Mouse (Mus musculus) CH12.LX (cell line): ENCODE results near the gene Skida1.

Experiments used
- CHD2 ChIP-seq: IDR thresholded peaks from 2 replicates; pipeline ENCODE4 v1.6.1; 2011; ENCODE audit warnings: low read length, improper control_type of control experiment
- CTCF ChIP-seq, 2 experiments: IDR thresholded peaks in 1 of 2; conservative IDR thresholded peaks in 1 of 2; 2 replicates each; pipeline ENCODE4 v1.5.1; 2011 to 2012; ENCODE audit warnings: low read depth in 2 of 2, low read length in 2 of 2, improper control_type of control experiment in 1 of 2, inconsistent platforms in 1 of 2, mild to moderate bottlenecking in 1 of 2, moderate library complexity in 1 of 2
- ETS1 ChIP-seq: conservative IDR thresholded peaks from 2 replicates; pipeline ENCODE4 v1.6.1; 2012; ENCODE audit warnings: low read depth, mild to moderate bottlenecking, inconsistent platforms, low read length, improper control_type of control experiment, moderate library complexity
- GABPA ChIP-seq: IDR thresholded peaks from 2 replicates; pipeline ENCODE4 v1.6.1; 2012; ENCODE audit warnings: low read depth, low read length, improper control_type of control experiment, inconsistent platforms; ENCODE audit not compliant: insufficient replicate concordance
- HCFC1 ChIP-seq: IDR thresholded peaks from 2 replicates; pipeline ENCODE4 v1.6.1; 2012; ENCODE audit warnings: low read depth, mild to moderate bottlenecking, inconsistent platforms, low read length, improper control_type of control experiment
- MAFK ChIP-seq: IDR thresholded peaks from 2 replicates; pipeline ENCODE4 v1.6.1; 2011; ENCODE audit warnings: low read length, improper control_type of control experiment; ENCODE audit not compliant: insufficient replicate concordance
- NELFE ChIP-seq: IDR thresholded peaks from 2 replicates; pipeline ENCODE4 v1.6.1; 2011; ENCODE audit warnings: low read depth, low read length, improper control_type of control experiment
- POLR2A ChIP-seq: IDR thresholded peaks from 2 replicates; pipeline ENCODE4 v1.6.1; 2011; ENCODE audit warnings: low read depth, mild to moderate bottlenecking, improper control_type of control experiment, low read length
- TBP ChIP-seq: conservative IDR thresholded peaks from 2 replicates; pipeline ENCODE4 v1.6.1; 2011; ENCODE audit warnings: low read depth, low read length, improper control_type of control experiment
- USF1 ChIP-seq: IDR thresholded peaks from 2 replicates; pipeline ENCODE4 v1.6.1; 2014; ENCODE audit warnings: low read depth, mild to moderate bottlenecking, inconsistent platforms, low read length, improper control_type of control experiment

DNA sequence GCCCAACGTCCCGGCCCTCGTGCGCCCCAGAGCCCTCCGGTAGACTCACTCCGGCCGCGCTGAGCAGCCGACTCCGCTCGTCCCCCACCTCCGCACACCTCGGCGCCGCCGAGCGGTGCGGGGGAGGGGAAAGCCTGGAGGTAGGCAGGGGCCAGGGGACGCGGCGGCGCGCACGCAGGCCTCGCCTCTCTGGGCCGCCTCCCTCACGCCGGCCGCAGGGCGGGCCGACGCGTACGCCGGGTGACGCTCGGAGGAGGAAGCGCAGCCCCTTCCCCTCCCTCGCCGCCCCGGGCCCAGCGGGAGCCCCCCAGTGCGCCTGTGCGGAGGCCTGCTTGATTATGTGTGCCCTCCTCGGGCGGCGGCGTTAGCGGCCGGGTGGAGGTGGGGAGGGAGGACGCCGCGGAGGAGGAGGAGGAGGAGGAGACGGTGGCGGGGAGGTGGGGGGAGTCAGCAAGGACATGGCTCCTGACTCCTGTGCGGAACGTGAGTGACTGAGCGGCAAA, 15.6 kb upstream of the Skida1 start:
- TF ChIP-seq CTCF (conservative IDR thresholded peaks at IDR 0.05 in 1 of 2, IDR thresholded peaks at IDR 0.05 in 1 of 2; ENCODE audit: low read depth in 2 of 2, low read length in 2 of 2) (no peak), TBP (no peak), HCFC1 (peak; percentile 48), POLR2A (peak; percentile 91), GABPA (no peak), MAFK (no peak), CHD2 (peak; percentile 81; the same call in 1 of the 2 replicates), ETS1 (0 out of 2 replicates have a peak, but pooled peaks have one; percentile 16), USF1 (no peak), NELFE (peak; percentile 79)
